Mouse (Mus musculus) liver, adult 2 months (tissue): Measurements from ENCODE around the gene Tiam2.

Experiments
- CTCF ChIP-seq: fragments of 200-500 bp; IDR thresholded peaks from 2 replicates; pipeline ENCODE4 v1.5.1; 2011; ENCODE audit warnings: low read depth, low read length, control low read depth
- POLR2A ChIP-seq: fragments of 200-500 bp; IDR thresholded peaks from 2 replicates; pipeline ENCODE4 v1.6.1; 2011; ENCODE audit warnings: low read length, control low read depth; ENCODE audit not compliant: insufficient read depth; ENCODE audit errors: extremely low read depth

- TF ChIP-seq POLR2A (no peak), CTCF (no peak)
Measured at GRCm38 (mm10) chr17:3280321-3280720, 46.1 kb upstream of the Tiam2 start.
